Mouse (Mus musculus) kidney, adult 18-20 months (tissue): Measurements from ENCODE around the gene Wscd2.
A peak's percentile ranks its signal among the peaks of the same experiment; 100 is the strongest.

Experiments
- DNase-seq: peaks from one replicate; pipeline ENCODE4 v3.0.0; 2021

The Wscd2 gene

DNA sequence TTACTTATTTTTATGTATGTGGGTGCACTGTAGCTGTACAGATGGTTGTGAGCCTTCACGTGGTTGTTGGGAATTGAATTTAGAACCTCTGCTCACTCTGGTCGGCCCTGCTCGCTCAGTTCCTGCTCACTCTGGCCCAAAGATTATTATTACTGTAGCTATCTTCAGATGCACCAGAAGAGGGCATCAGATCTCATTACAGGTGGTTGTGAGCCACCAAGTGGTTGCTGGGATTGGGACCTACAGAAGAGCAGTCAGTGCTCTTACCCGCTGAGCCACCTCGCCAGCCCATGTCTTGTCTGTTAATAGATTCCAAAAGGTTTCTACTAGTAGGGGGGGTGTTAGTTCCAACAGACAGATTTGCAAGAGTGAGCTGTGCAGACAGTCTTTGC lies 96.3 kb downstream of the Wscd2 start:
- DNase-seq = peak; percentile 10

DNA sequence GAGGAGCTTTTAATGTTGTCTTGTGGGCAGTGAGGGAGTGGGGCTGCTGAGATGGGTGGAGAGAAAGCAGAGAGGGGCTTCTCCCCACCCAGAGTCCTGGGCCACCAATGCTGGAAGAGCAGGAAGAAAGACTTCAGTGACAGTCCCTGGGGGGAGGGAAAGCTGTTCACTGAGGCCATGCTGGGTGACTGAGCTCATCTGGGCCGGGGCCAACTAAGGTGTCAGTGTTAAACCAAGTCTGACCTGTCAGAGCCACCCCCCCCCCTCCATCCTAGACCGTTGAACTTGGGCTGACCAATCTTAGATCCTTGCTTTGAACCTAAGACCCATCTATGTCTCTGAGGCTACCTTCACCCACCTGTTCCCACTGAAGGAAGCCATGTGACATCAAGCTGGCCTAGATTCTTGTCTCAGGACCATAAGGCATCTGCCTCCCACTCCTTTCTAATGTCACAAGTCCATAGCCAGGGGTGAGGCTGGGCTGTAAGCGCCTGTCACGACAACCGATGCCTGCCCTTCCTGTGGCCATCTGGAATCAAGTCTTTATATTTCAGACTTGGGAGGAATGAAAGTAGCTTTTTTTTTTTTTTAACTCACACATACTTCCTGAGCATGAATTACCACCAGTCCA lies 100.0 kb downstream of the Wscd2 start:
- DNase-seq = no peak

DNA sequence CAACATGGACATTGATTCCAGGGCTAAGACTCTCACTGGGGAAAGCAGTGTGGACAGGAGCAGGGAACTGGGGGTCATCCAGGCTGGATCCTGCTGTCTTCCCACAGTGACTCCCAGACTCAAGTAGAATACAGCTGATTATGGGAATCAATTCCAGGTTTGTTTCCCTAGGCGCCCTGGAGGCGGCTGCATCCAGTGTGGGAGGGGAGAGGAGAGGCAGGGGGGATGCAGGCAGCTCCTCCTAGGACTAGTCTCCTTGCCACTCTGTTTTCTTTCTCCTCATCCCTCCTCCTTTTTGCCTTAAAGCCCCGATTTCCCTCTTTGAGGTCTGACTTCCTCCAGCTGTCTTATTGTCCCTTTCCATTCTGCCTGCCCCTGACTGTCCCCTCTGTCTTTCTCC lies 101.0 kb downstream of the Wscd2 start:
- DNase-seq = no peak

DNA sequence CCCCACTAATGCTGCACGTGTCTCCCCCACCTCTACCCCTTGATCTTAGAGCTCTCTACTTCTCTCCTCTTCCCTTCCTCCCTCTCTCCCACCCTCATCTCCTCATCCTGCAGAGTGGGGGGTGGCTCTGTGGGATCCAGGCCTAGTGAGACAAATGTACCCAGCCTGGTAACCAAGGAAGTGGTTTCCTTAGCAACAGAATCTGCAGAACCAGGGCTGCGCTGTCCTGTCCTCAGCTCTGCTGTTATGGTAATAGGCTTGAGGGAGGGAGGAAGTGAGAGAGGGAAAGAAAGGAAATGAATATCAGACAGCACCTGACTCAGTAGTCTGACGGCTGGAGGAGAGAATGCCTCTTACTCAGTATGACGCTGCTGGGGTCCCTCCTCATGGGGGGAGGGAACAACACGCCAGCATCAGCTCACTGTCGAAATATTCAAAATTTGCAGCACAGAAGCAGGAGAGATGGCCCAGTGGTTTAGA lies 101.7 kb downstream of the Wscd2 start:
- DNase-seq = no peak

DNA sequence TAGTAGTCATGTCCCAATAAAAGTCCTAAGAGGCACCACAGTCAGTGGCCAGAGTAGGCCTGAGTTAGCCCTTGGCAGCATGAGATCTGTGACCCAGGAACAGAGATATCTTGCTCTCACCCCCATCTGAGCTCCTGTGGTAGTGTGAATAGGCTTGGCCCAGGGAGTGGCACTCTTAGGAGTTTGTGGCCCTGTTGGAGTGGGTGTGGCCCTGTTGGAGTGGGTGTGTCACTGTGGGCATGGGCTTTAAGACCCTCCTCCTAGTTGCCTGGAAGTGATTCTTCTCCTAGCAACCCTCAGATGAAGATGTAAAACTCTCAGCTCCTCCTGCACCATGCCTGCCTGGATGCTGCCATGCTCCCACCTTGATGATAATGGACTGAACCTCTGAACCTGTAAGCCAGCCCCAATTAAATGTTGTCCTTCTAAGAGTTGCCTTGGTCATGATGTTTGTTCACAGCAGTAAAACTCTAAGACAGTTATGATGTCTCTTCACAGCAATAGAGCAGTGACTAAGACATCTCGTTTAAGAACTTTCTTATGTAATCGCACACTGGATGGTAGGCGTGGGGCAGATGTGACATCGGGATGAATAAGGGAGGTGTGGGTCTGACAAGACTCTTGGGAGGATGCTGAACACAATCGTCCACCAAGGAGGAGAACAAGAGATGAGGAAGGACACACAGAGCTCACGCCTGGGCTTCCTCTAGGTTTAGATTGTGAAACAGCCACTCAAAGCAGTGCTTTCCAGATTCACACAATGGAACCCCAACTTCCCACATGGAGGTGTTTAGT lies 104.0 kb downstream of the Wscd2 start:
- DNase-seq = no peak

DNA sequence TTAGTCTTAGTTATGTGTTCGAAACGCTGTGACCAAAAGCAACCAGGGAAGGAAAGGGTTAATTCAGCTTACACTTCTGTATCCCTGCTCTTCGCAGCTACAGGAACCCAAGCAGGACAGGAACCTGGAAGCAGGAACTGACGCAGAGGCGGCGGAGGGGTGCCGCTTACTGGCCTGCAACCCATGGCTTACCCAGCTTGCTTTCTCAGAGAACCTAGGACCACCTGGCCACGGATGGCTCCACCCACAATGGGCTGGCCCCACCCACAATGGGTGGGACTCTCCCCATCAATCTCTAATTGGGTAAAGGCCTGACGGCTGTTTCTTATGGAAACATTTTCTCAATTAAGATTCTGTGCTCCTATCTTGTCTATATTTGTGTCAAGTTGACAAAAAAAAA lies 106.1 kb downstream of the Wscd2 start:
- DNase-seq = no peak

DNA sequence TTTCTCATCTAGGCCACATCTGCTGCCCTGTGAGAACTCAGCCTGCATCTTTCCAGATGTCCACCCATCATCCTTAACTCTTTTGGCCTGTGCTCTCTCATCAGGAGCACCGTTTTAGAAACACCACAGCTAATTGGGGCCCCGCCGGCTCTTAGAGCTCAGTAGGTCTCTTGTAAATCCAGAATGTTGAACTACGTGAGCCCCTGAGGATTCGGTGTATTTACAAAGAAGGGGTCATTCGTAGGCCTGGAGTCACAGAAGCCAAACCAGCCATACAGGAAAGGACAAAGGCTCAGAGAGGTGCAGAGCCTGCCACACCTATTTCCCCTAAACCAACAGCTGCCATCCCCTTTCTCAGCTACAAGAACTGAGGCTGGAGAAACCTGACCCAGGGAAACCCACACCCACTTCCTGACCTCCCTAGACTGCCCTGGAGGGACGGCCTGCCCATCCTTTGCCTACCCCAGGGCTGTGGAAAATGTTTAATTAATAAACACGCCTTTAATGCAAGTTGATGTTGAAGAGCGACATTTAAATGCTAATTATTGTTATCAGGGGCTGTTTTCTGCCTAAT lies 106.7 kb downstream of the Wscd2 start:
- no peak for DNase-seq

DNA sequence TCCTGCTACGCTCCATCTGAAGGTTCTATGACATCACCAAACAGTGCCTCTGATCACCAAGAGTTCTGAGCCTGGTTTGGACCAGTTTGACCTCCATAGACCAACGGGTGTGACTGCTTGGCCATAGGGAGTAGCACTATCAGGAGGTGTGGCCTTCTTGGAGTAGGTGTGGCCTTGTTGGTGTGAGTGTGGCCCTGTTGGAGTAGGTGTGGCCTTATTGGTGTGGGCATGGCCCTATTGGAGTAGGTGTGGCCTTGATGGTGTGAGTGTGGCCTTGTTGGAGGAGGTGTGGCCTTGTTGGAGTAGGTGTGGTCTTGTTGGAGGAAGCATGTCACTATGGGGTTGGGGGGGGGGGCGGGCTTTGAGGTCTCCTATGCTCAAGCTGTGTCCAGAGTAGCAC lies 110.0 kb downstream of the Wscd2 start:
- no peak for DNase-seq

DNA sequence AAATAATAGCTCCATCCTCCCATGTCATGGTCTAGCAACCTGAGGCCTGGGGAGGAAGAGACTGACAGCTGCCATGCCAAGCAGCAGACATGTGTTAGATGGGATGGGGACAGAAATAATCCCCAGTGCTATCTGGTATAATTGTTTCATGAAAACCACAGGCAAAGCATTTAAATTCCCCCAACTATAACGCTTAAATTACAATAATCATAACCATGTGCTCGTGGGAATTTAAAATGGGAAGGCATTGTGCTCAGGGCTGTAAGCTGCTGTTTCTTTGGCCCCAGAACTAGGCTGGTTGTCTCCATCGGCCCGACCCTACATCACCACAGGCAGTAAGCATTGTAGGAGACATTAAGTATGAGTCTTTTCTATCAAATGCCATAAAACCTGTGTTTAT lies 110.7 kb downstream of the Wscd2 start:
- no peak for DNase-seq

DNA sequence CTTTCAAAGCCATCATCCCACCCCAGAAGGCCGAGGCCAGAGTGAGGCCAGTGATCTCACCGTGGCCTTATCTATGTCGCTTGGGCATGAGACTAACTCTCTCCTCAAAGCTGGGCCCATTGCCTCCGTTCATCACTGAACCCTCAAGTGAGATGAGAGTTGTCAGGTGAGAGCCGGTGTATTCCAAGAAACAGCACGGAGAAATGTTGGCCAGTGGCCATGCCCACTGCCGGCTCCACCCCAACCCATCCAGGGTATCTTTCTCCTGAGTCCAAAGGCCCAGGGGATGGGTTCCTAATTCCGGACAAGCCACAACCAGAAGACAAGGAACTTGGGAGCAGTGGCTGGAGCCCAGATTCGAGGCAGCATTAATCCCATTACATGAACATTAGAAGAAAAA lies 113.3 kb downstream of the Wscd2 start:
- no peak for DNase-seq

DNA sequence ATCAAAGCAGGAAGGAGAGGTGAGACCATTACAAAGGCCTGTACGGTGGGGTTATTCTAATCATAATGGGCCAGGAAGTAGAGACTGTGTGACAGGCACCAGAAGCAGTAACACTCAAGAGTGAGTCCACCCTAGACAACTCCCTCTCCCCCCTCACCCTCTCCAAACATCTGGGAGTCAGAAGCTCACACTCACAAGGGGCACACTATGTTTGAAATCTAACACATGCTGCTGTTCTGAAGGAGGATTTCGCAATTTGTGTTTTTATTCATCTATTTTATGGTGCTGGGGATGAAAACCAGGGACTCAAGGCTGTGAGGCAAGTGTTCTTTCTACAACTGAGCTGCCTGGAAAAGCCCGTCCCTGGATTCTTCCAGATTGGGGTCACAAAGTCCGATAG lies 114.6 kb downstream of the Wscd2 start:
- no peak for DNase-seq

DNA sequence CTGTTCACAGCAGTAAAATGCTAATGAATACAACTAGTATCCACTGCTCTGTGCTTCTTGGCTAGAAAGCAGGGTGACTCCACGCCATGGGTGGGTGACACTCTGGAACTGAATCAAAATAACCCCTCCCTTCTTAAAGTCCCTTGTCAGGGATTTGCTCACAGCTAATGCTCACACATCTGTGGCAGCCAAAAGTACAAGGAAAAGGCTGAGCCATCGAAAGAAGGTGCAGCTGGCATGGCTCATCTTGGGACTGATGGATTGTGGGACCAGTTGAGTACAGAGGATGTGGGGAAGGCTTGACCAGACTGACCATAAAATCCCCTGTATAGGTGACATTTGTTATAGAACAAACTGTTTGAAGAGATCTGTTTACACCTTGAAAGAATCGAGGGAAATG lies 116.0 kb downstream of the Wscd2 start:
- DNase-seq = no peak

DNA sequence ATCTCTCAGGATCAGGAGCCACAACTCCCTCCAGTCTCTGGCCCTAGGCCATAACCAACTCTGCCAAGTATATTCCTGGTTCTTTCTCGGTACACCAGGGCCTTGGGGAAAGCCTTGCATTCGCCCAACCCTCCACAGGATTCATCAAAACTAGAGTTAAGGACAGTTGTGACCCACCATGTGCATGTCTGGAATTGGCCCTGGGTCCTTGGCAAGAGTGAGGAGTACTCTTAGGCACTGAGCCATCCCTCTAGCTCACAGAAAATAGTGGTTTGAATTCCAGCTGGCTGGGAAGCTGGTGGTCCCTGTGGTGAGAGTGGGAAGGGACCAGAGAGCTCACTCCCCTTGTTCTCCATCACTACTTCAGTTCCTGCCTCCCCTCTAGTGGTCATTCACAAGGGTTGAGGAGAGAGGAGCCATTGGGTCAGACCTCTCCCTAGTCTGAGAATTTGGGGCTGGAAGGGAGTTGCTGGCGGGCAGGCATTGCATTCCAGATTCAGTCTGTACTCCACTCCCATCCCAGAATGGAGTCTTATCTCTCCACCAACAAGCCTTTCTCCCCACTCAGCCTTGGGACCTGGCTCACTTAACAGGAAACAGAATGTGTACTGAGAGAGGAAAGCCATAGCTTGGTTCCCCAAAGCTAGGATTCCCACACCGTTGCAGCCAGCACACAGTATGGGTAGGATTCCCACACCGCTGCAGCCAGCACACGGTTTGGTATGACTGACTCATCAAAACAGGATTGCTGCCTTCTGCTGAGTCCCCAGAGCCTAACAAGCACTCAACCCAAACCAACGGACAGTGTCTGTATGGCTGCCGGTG lies 117.0 kb downstream of the Wscd2 start:
- no peak for DNase-seq

DNA sequence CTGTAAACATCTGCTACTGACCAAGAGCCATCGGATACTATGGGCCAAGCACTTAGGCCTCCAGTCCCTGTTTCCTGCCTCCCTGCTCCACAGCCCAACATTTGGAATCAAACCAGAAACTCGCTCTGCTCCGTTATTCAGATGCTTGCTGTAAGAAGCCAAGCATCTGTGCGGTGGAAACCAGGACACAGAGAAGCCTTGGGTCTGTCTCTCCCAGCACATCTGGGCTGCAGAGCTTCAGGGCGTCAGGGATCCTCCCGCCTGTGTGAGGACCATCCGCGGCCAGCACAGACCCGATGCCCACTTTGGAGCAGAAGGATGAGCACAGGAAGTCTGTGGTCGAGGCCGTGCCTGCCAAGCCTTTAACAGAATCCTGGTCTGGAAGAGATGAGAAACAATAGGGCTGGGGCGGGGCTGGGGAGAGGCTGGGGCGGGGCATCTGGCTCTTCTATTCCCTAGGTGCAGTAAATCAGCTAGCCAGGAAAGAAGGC lies 117.9 kb downstream of the Wscd2 start:
- DNase-seq = peak; percentile 24

DNA sequence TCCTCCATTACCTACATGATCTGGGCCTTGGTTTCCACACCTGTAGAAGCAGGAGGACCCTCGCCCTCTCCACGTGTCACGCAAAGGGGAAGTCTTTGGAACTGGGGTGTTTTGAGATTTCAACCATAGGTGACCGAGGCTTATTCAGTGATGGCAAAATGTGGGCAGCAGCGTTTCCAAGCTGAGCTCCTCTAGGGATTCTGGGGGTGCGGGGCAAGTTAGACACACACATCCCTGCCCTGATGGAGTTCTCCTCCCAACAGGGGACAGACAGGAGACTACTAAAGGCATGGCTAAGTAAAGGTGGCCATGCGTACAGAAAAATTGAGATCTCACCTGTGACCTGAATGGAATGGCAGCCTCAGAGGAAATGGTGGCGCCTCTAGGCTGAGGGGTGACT lies 118.4 kb downstream of the Wscd2 start:
- DNase-seq = no peak

DNA sequence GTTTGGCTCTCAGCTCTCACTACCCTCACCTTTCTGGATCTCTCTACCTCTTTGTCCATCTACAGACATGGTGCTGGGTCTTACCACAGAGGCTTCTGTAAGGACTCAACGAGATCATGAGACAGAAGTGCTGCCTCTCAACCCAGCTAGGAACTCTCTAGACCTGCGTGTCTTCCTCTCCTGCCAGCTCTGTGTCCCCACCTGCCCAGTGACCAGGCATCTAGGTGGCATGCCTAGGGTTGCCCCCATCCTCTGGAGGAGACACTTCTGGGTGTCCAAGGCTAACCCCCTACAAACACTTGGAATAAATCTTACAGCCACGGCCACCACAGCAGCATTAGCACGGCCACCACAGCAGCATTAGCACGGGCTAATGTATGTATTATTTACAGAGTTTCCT lies 119.8 kb downstream of the Wscd2 start:
- no peak for DNase-seq

DNA sequence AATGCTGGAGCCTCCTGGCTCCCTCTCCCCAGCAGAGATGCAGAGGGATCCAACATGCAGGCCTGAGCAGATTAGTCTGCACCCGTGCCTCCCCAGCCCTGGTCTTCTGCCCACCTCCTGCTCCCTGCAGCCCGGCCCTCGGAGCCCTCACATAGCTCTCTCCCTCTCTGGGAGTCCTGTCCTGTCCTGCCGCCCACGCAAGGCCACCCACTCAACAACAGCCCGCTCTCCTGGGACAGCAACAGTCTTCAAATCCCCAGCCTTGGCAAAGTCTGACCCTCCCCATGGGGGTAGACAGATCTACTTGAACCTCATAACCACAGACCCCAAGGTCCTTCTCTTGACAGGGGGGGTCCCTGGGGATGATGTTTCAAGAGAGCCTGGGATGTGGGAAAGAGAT lies 120.4 kb downstream of the Wscd2 start:
- no peak for DNase-seq

DNA sequence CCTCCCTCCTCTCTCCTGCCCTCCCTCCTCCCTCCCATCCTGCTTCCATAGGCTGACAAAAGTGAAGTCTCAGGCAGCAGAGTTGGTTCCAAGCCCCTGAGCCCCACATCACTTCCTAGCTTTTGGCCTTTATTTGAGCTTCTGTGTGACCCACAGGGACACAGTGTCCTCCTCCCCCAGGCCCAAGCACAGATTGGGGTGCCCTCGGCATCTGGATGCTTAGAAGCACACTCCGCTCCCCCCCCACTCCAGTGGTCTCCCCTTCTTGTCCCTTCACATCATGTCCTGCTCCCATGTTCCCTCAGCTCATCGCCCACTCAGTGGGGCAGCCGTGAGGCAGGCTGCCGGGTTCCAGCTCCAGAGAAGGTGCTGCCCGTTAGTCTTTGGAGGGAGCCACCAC lies 121.0 kb downstream of the Wscd2 start:
- DNase-seq = no peak

DNA sequence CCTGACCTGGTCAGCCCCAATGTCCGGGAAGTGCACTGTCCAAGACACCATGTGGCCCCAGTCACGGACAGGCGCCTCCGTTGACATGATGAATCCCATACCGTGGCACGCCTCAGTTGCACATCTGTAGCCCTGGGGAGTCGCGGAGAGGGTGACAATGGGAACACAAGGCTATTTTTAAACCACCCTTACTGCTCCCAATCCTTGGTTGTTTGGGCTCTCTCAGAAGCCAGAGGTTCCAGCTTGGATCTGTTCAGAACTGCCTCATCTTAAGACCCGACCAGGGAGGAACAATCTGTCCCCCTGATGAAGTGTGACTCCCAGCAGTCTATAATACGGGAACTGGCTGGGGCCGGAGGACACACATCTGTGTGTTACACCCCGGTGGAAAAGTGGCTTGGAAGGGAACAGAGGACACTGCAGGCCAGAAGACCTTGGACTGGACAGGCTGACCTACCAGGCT lies 121.7 kb downstream of the Wscd2 start:
- no peak for DNase-seq

DNA sequence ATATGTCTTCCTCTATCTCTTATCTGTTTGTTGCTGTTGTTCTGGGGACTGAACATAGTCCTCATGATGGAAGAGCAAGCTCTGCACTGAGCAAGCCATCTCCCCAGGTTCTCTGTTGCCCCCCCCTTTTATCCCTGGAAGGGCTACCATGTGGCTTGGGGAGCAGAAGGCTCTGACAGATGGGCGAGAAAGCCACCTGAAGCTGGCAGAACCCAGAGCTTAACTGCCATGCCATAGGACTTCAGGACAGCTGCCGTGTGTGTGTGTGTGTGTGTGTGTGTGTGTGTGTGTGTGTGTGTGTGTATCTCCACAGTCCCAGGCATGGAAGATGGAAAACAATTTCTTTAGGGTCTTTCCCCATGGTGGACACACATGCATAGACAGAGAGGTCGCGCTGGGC lies 128.6 kb downstream of the Wscd2 start:
- no peak for DNase-seq

DNA sequence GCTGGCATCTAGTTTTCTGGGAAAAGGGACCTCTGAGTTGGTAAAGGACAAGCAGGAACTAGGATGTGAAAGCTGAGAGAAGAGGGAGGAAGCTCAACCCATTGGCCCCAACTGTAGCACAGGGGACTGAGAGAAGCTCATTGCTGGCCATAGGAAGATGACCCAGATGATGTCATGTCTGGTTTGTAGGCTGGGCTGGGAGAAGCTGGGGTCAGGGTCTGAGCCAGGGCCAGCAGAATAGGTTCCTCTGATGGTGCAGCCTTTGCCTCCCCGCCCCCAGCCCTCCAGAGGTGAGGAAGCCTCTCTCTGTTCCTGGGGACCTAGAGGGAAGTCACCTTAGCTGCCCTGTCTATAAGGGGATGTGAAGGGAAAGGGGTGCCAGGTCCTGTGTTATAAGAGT lies 129.0 kb downstream of the Wscd2 start:
- no peak for DNase-seq

DNA sequence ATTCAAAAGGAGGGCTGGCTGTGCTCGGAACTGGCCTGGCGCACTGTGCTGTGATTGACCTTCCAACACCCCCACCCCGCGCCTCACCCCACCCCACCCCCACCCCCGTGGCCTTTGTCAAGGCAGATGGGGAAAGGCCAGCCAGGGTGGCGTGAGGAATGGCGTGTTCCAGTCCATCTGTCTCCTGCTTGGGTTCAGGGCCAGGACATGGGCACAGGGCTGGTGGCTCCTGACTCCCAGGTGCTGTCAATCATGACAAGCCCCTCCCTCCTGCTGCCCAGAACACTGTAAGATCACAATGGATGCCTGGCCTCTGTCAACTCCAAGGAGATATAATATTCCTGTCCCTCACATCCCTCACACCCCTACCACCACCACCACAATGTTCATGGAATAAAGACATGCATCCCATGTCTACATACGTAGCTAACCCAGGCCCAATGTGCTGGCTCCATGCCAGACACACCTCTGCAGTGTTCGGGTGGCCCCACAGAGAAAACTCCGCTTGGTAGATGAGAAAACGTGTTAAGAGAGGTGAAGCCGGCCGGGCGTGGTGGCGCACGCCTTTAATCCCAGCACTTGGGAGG lies 130.1 kb downstream of the Wscd2 start:
- no peak for DNase-seq

DNA sequence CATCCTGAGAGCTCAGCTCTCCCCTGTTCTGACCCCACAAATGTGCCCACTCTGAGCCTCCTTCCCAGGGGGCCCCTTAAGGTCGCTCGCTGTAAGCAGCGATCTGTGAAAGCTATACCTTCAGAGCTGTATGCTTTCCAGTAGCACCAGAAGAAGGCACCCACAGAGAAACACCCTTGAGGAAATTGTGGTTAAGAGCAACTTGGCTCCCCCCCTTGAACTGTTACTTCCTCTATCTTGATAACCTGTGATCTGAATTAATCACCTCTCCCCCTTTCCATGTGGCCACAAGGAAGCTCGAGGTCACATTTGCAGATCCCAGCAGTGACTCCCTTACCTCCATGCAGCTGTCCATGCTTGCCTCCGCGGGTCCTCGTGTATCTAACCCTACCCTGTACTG lies 130.9 kb downstream of the Wscd2 start:
- no peak for DNase-seq
